Mouse (Mus musculus) lung, adult 2 months (tissue): ENCODE data around the gene Manbal. TPM values are rescaled to one million over a fixed set of nuclear protein-coding genes. Genes with fewer than 3 reads are reported as not detected.
A peak's percentile ranks its signal among the peaks of the same experiment; 100 is the strongest.

Experiments
- DNase-seq: peaks from one replicate; pipeline ENCODE4 v3.0.0; 2022
- H3K4me1 ChIP-seq: fragments of 200-500 bp; 2 replicates; pipeline ENCODE4 v1.6.1; 2011; ENCODE audit warnings: low read length; ENCODE audit not compliant: control insufficient read depth, insufficient read depth
- H3K4me3 ChIP-seq: fragments of 200-500 bp; replicated peaks from 2 replicates; pipeline ENCODE3; 2011; ENCODE audit warnings: low read depth, mild to moderate bottlenecking, control low read depth, low read length; ENCODE audit errors: extremely low read depth
- CTCF ChIP-seq: fragments of 200-500 bp; IDR thresholded peaks from 2 replicates; pipeline ENCODE4 v1.5.1; 2011; ENCODE audit warnings: mild to moderate bottlenecking, low read length, control low read depth; ENCODE audit not compliant: insufficient read depth
- POLR2A ChIP-seq: fragments of 200-500 bp; IDR thresholded peaks from 2 replicates; pipeline ENCODE4 v1.6.1; 2011; ENCODE audit warnings: low read depth, mild to moderate bottlenecking, control low read depth, low read length, borderline replicate concordance; ENCODE audit errors: extremely low read depth
- WGBS: fragments of 180-500 bp; shearing (Covaris S2); methylation state at CpG from one replicate; pipeline ENCODE4 v1.1.7; 2018; 5-methylcytosine and 5-hydroxymethylcytosine counted together
- polyA plus RNA-seq: library from polyadenylated mRNA; depleted of rRNA; stranded (reverse); fragments of >200 nt; gene quantifications from 2 replicates; pipeline ENCODE4 v1.2.3, GENCODE M21; 2012

Manbal gene
- polyA plus RNA-seq, 1 experiment = 108 TPM

DNA sequence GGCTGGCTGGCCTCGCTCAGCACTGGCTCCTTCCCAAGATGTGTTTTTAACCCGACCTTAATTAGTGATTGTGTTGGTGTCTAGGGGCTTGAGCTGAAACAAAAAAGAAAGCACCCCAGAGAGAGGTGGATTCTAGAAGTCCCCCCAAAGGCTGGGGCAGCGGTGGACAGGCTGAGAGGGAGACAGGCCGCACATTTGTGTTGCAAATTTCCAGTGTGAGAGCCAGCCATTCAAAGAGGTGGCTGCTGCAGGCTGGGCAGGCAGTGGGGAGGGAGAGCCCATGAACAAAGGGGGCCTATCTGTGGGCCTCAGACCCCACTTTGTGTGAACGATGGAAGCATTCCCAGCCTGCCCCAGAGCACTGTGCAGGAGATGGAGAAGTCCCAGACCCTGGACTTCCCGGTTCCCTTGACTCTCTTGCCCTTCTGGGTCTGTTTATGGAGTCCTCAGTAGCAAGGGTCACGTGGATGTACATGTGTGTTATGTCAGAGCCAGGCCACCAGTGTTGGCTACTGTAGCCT, 27.1 kb upstream of the Manbal start:
- peak; percentile 45; the same call in 1 of the 2 replicates for TF ChIP-seq POLR2A
- no peak for TF ChIP-seq CTCF
- WGBS = 50% methylated on average over 7 of the region's 7 CpGs
- H3K4me1 ChIP-seq = no peaks in the 10 kb centered on the region
- no peak overlapping the region for H3K4me3 ChIP-seq
- no peak for DNase-seq

DNA sequence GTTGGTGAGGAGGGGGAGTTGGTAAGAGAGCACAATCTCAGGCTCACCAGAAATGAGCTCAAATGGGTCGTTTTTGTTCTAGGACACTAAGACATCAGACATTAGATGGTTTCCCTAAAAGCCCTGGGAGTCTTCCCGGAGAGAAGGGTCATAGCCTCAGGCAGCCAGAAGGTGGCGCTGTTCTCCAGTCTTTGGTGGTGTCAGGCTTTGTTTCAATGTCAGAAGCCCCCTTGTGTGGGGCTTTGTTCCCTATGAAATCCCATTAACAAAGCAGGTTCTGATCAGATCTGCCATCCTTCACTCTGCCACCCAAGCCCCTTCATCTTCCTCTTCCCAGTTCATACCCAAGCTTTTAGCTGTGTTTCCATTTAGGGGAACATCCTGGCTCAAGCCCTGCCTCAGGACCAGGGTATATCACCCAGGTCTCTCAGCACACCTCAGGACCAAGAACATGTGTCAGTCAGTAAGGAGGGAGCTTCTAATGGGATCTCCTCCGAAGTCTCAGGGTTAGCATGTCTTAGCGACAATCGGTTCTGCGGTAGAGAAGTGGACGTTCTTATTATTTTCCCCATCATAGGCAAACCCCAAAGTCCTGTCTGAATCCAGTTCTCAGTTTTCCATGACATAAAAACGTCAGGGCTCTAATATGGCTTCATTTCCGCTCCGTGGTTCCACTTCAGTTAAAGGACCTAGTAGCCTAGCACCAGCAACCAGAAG, 25.7 kb upstream of the Manbal start:
- peak; percentile 72 for DNase-seq
- Histone ChIP-seq H3K4me3 (no peak overlapping the region), H3K4me1 (no peaks in the 10 kb centered on the region)
- 54% methylated on average over 11 of the region's 11 CpGs for WGBS
- TF ChIP-seq POLR2A (no peak), CTCF (peak; percentile 95)

DNA sequence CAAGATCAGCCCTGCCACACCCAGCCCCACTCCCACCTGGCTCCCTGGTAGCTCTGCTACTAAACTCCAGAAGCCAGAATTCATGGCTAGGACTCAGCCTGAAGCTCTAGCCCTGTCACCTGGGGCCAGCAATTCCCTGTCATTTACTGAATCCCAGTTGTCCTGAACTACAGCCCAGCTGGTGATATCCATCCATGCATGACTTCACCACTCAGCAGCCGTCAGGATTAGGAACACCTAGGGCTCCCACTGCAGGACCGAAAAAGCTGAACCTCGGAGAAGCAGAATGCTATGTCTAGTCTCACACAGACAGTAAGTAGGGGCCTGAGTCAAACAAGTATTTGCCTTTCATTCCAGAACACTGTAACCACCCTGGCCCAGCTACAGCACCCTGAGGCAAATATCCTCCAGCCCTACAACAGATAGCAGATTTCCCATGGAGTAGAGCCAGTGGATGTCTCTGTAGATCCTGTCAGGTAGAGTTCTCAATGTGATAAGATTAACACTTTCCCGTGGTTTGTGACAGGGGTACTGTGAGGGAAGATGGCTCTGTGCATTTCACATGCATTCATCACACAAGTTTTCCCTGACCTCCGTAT, 25.0 kb upstream of the Manbal start:
- WGBS = 65% methylated on average over 5 of the region's 5 CpGs
- H3K4me1 ChIP-seq = no peaks in the 10 kb centered on the region

GRCm38 (mm10) chr2:157343337-157343736, 24.1 kb upstream of the Manbal start:
- DNase-seq = no peak
- no peak overlapping the region for H3K4me3 ChIP-seq
- 82% methylated on average over 6 of the region's 6 CpGs for WGBS
- no peaks in the 10 kb centered on the region for H3K4me1 ChIP-seq
- TF ChIP-seq POLR2A (no peak), CTCF (no peak)

More for the DNA sequence above, 25.0 kb upstream of the Manbal start:
- TF ChIP-seq POLR2A = no peak
- TF ChIP-seq CTCF = no peak
- H3K4me3 ChIP-seq = no peak overlapping the region
- no peak for DNase-seq

DNA sequence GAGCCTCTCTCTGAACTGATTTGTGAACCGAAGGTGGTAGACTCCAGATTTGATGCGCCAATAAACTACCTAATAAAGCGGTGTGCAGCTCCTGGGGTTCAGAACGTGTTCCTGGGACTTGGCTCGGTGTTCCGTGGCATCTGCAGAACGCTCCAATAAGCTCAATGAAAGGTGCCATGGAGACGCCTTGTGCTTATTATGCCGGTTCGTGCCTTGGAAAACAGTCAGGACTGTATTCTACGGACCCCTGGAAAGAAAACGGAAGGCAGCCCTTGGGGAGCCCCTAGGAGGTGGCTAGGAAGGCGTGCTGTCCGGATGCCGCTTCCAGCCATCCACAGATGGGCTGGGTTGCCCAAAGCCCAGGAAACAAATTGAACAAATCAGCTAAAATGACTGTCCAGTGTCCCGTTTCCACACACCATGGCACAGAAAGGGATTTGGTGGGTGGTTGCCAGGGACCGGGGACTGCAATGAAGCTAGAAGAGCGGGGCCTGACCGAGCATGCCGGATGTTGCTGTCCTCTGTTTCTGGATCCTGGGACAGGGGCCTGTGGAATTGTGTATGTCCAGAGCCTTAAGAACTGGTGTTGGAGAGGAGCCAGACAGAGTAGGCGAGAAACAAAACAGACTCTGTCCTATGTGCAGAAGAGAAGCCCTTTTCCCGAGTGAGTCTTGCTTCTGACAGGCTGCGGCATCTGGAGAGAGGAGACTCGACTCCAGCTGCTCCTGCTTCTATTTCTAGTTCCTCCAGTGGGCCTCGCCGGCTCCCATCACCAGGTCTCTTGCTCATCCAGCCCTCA, 19.8 kb upstream of the Manbal start, which contains the start of gene Ghrh:
Gene Ghrh (minus strand): TSS at position 146 of the 799 bp plus-strand sequence.
- H3K4me1 ChIP-seq = no peaks in the 10 kb centered on the region
- WGBS = 64% methylated on average over 26 of the region's 26 CpGs
- TF ChIP-seq POLR2A (no peak), CTCF (no peak)
- DNase-seq = no peak
- H3K4me3 ChIP-seq = no peak within 1 kb of the TSS

- TF ChIP-seq CTCF (no peak), POLR2A (no peak)
- Histone ChIP-seq H3K4me3 (no peak overlapping the region), H3K4me1 (no peaks in the 10 kb centered on the region)
- 59% methylated on average over 12 of the region's 12 CpGs for WGBS
- no peak for DNase-seq
These were observed 18.1 kb upstream of the Manbal start for GRCm38 (mm10) chr2:157349121-157349778.

GRCm38 (mm10) chr2:157353183-157353582, 14.2 kb upstream of the Manbal start:
- no peak overlapping the region for H3K4me3 ChIP-seq
- H3K4me1 ChIP-seq = no peaks in the 10 kb centered on the region
- TF ChIP-seq POLR2A (no peak), CTCF (no peak)
- 75% methylated on average over 4 of the region's 4 CpGs for WGBS
- DNase-seq = no peak

- no peak for DNase-seq
- TF ChIP-seq CTCF (no peak), POLR2A (no peak)
- WGBS = 74% methylated on average over 3 of the region's 3 CpGs
- H3K4me1 ChIP-seq = no peaks in the 10 kb centered on the region
- no peak overlapping the region for H3K4me3 ChIP-seq
These were observed 13.3 kb upstream of the Manbal start for GRCm38 (mm10) chr2:157354106-157354505.

DNA sequence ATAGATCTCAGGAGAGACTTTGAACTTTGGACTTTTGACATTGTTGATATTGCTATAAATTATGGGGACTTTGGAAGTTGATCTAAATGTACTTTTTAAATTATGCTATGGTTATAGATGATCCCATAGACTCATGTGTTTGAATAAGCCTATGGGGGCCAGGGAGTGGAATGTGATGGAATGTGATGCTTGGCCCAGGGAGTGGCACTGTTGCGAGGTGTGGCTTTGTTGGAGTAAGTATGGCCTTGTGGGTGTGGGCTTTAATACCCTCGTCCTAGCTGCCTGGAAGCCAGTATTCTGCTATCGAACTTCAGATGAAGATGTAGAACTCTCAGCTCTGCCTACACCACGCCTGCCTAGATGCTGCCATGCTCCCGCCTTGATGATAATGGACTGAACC, 7.4 kb upstream of the Manbal start:
- 73% methylated on average over 5 of the region's 5 CpGs for WGBS
- Histone ChIP-seq H3K4me3 (no peak overlapping the region), H3K4me1 (no peaks in the 10 kb centered on the region)
- TF ChIP-seq POLR2A (no peak), CTCF (no peak)
- DNase-seq = no peak
